Mouse (Mus musculus) brain, embryonic 14.5 days (tissue): ENCODE measurements around the gene En1. TPM values are rescaled to one million over a fixed set of nuclear protein-coding genes. Genes with fewer than 3 reads are reported as not detected.

ENCODE experiments used
- DNase-seq: peaks from one replicate; pipeline ENCODE4 v3.0.0-alpha.2; 2011; ENCODE audit warnings: low read depth
- CTCF ChIP-seq: fragments of 200-500 bp; IDR thresholded peaks from 2 replicates; pipeline ENCODE4 v1.5.1; 2012; ENCODE audit warnings: inconsistent platforms, mild to moderate bottlenecking, moderate library complexity, borderline replicate concordance; ENCODE audit not compliant: insufficient read depth, insufficient read length; ENCODE audit errors: extremely low read depth
- POLR2A ChIP-seq: fragments of 200-500 bp; IDR thresholded peaks from 2 replicates; pipeline ENCODE4 v1.6.1; 2012; ENCODE audit warnings: mild to moderate bottlenecking, inconsistent platforms, borderline replicate concordance; ENCODE audit not compliant: poor library complexity, insufficient read depth, insufficient read length, severe bottlenecking; ENCODE audit errors: extremely low read depth
- polyA plus RNA-seq: library from polyadenylated mRNA; depleted of rRNA; stranded (reverse); fragments of >200 nt; gene quantifications from 2 replicates; pipeline ENCODE4 v1.2.3, GENCODE M21; 2012; rRNA removed

Gene En1
- polyA plus RNA-seq, 1 experiment: 17.2 TPM

DNA sequence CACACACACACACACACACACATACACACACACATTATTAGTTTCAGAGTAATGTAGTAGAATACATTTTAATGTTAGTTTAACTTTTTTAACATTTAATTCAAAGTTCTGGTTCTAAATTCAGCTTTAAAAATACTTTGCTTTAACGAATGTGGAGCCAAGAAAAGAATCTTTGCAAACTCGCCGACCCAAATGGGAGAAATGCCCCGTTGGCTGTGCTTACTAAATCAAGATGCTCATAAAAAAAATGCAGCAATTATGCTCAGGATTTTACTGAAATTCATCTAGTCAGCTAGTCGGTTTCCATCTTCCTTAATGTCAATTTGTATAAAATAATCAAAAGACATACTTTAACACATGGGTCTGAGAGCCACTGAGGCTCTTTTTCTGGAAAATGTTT lies 49.8 kb downstream of the En1 start:
- DNase-seq: no peak
- TF ChIP-seq POLR2A (no peak), CTCF (no peak)

DNA sequence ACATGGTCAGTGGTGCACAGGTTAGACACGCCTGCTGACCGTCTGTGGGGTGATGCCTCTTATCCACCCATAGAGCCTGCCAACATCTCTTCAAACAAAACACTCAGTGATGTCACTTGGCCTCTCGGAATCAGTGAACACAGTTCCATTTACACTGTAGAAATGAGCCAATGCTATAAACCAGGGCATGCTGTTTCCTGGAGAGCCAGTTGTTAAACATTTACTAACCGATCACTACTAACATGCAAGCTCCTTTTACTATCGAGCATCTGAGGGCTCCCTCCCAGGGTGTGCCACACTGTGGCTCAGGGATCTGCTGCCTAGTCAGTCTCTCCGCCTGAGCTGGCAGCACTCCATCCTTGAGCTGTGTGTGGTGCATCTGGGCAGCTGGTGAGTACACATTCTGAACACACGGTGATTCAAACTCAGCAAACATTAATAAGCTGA lies 52.8 kb downstream of the En1 start:
- DNase-seq: peak; percentile 69
- no peak for TF ChIP-seq CTCF
- TF ChIP-seq POLR2A: no peak

Other genes with a start within 250 kb of the En1 start
- 0.11 TPM in 1 of 2 replicates, not detected in the other for gene Marco, start 97.4 kb upstream of the En1 start, polyA plus RNA-seq